Mouse (Mus musculus): ENCODE measurements around the gene Cep70. TPM values are rescaled to one million over a fixed set of nuclear protein-coding genes. Genes with fewer than 3 reads are reported as not detected.

Cep70 gene
- polyA plus RNA-seq (2014; fragmentation: Nextera tagmentation; extraction: Ambion mirVana), result 28.0 and 30.6 TPM in 2 replicates

GRCm38 (mm10) chr9:99243190-99243894 is at the start of gene Cep70:
Cep70 (plus strand) TSS chr9:99243367.
- DNase-seq (ENCODE audit: low spot score), result peak; percentile 95
- Histone ChIP-seq H3K9me3 (ENCODE audit: control insufficient read depth, low read length) (no peaks in the 10 kb centered on the region), H3K9ac (ENCODE audit: low read length) (peak within 1 kb of the TSS; percentile 69), H3K36me3 (ENCODE audit: control insufficient read depth, insufficient read depth, low read length) (peaks cover 5% of the 10 kb centered on the region; the same call in 1 of the 2 replicates), H3K27me3 (replicated peaks; ENCODE audit: control insufficient read depth, insufficient read depth, low read length) (no peaks in the 10 kb centered on the region), H3K4me1 (replicated peaks; ENCODE audit: control insufficient read depth, insufficient read depth, low read length) (no peaks in the 10 kb centered on the region), H3K4me3 (ENCODE audit: low read depth, low read length) (peak within 1 kb of the TSS; percentile 84), H3K4me2 (ENCODE audit: low read length) (peak within 1 kb of the TSS; percentile 71), H3K27ac (ENCODE audit: low read depth) (peak within 1 kb of the TSS; percentile 68)
- peak; percentile 97 for ATAC-seq (replicated peaks; ENCODE audit: low FRiP score, low TSS enrichment, low read depth)
- 0% methylated on average over 65 of the region's 66 CpGs for WGBS

- DNase-seq (ENCODE audit: low spot score) (no peak), ATAC-seq (replicated peaks; ENCODE audit: low FRiP score, low TSS enrichment, low read depth) (no peak)
- no peaks in the 10 kb centered on the region for H3K27me3 ChIP-seq (replicated peaks; ENCODE audit: control insufficient read depth, insufficient read depth, low read length)
- WGBS, result 74% methylated on average over 2 of the region's 2 CpGs
- no peaks in the 10 kb centered on the region for H3K36me3 ChIP-seq (ENCODE audit: control insufficient read depth, insufficient read depth, low read length)
- H3K4me1 ChIP-seq (replicated peaks; ENCODE audit: control insufficient read depth, insufficient read depth, low read length), result no peaks in the 10 kb centered on the region
- H3K4me3 ChIP-seq (ENCODE audit: low read depth, low read length), result no peak overlapping the region
- H3K4me2 ChIP-seq (ENCODE audit: low read length), result no peak overlapping the region
- no peak overlapping the region for H3K9ac ChIP-seq (ENCODE audit: low read length)
- no peaks in the 10 kb centered on the region for H3K9me3 ChIP-seq (ENCODE audit: control insufficient read depth, low read length)
- H3K27ac ChIP-seq (ENCODE audit: low read depth), result no peak overlapping the region
These were observed 30.5 kb upstream of the Cep70 start for GRCm38 (mm10) chr9:99212643-99213042.

- Histone ChIP-seq H3K4me1 (replicated peaks; ENCODE audit: control insufficient read depth, insufficient read depth, low read length) (no peaks in the 10 kb centered on the region), H3K27ac (ENCODE audit: low read depth) (no peak overlapping the region), H3K36me3 (ENCODE audit: control insufficient read depth, insufficient read depth, low read length) (no peaks in the 10 kb centered on the region), H3K9ac (ENCODE audit: low read length) (no peak overlapping the region), H3K9me3 (ENCODE audit: control insufficient read depth, low read length) (no peaks in the 10 kb centered on the region), H3K27me3 (replicated peaks; ENCODE audit: control insufficient read depth, insufficient read depth, low read length) (no peaks in the 10 kb centered on the region), H3K4me3 (ENCODE audit: low read depth, low read length) (no peak overlapping the region), H3K4me2 (ENCODE audit: low read length) (no peak overlapping the region)
- 48% methylated on average over 2 of the region's 2 CpGs for WGBS
- no peak for DNase-seq (ENCODE audit: low spot score)
- ATAC-seq (replicated peaks; ENCODE audit: low FRiP score, low TSS enrichment, low read depth), result no peak
These were observed 27.0 kb upstream of the Cep70 start for GRCm38 (mm10) chr9:99216182-99216581.

DNA sequence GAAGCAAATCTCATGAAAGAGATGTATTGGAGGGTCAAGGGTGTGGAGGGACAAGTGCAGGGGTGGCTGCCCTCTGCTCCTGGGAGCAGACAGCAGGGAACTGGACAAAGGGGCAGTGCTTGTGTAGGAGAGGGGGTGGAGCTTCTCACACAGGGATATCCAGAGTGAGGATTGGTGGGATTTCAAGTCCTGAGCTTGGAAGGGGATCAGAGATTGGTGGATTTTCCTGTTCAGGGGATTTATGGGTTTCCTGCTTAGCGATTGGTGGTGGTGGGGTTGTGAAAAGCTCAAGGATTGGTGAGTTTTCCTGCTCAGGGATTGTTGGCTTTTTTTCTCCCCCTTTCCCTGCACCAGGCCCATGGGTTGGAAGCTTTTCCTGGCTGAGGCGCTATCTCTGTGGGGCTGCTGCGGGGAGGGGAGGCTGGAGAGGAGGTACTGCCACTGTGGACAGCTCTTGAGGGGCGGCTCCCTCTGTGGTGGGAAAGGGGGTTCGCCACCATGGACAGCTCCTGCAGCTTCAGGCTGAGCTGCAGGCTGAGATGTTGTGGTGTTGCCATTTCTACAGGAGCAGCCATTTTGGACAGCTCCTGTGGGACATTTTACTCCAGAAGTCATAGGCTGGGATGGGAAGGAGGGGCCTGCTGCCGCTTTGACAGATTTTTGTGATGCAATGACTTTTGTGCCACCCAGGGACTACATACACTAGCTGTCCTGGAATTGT is 25.0 kb upstream of the Cep70 start:
- no peaks in the 10 kb centered on the region for H3K27me3 ChIP-seq (replicated peaks; ENCODE audit: control insufficient read depth, insufficient read depth, low read length)
- ATAC-seq (replicated peaks; ENCODE audit: low FRiP score, low TSS enrichment, low read depth) (peak; percentile 83), DNase-seq (ENCODE audit: low spot score) (peak; percentile 87)
- H3K4me1 ChIP-seq (replicated peaks; ENCODE audit: control insufficient read depth, insufficient read depth, low read length), result no peaks in the 10 kb centered on the region
- no peaks in the 10 kb centered on the region for H3K9me3 ChIP-seq (ENCODE audit: control insufficient read depth, low read length)
- H3K9ac ChIP-seq (ENCODE audit: low read length), result no peak overlapping the region
- no peak overlapping the region for H3K27ac ChIP-seq (ENCODE audit: low read depth)
- H3K36me3 ChIP-seq (ENCODE audit: control insufficient read depth, insufficient read depth, low read length), result no peaks in the 10 kb centered on the region
- 18% methylated on average over 6 of the region's 6 CpGs for WGBS
- no peak overlapping the region for H3K4me2 ChIP-seq (ENCODE audit: low read length)
- no peak overlapping the region for H3K4me3 ChIP-seq (ENCODE audit: low read depth, low read length)

DNA sequence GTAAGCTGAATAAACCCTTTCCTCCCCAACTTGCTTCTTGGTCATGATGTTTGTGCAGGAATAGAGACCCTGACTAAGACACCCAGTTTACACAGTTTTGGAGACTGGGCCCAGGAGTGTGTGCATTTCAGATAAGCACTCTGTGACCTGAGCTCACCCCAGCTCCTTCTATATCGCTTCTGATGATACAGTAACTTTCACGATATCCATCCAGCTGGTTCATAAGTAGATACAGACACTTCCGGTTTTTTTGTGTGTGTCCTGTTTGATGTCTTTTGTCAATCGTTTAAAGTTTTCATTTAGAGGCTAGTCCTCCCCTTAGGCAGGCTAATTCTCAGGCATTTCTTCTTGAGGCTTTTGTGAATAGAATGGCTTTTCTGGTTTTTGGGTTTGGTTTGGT is 21.5 kb upstream of the Cep70 start:
- no peak overlapping the region for H3K4me2 ChIP-seq (ENCODE audit: low read length)
- no peaks in the 10 kb centered on the region for H3K36me3 ChIP-seq (ENCODE audit: control insufficient read depth, insufficient read depth, low read length)
- no peaks in the 10 kb centered on the region for H3K27me3 ChIP-seq (replicated peaks; ENCODE audit: control insufficient read depth, insufficient read depth, low read length)
- H3K4me3 ChIP-seq (ENCODE audit: low read depth, low read length), result no peak overlapping the region
- H3K9ac ChIP-seq (ENCODE audit: low read length), result no peak overlapping the region
- 87% methylated on average over 4 of the region's 4 CpGs for WGBS
- H3K4me1 ChIP-seq (replicated peaks; ENCODE audit: control insufficient read depth, insufficient read depth, low read length), result no peaks in the 10 kb centered on the region
- no peak for DNase-seq (ENCODE audit: low spot score)
- H3K27ac ChIP-seq (ENCODE audit: low read depth), result no peak overlapping the region
- ATAC-seq (replicated peaks; ENCODE audit: low FRiP score, low TSS enrichment, low read depth), result no peak
- H3K9me3 ChIP-seq (ENCODE audit: control insufficient read depth, low read length), result no peaks in the 10 kb centered on the region

DNA sequence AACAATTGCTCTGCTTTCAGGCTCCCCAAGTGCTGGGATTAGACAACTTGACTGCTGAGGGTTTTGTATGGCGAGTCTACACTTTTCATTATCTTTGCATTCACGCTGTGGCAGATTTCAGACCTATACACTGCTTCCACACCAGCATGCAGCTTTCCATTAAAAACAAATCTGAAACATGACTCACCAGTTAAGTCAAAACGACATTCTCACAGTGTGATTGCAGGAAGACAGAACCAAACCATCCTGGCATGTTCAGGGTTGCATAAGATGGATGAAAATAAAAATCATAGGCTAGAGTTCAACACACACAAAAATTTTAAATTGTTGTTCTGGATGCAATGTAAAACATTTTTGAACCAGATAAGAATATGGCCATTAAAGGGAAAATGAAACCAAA is 18.6 kb upstream of the Cep70 start:
- Histone ChIP-seq H3K36me3 (ENCODE audit: control insufficient read depth, insufficient read depth, low read length) (no peaks in the 10 kb centered on the region), H3K4me3 (ENCODE audit: low read depth, low read length) (no peak overlapping the region)
- WGBS, result 70% methylated on average over 3 of the region's 3 CpGs

DNA sequence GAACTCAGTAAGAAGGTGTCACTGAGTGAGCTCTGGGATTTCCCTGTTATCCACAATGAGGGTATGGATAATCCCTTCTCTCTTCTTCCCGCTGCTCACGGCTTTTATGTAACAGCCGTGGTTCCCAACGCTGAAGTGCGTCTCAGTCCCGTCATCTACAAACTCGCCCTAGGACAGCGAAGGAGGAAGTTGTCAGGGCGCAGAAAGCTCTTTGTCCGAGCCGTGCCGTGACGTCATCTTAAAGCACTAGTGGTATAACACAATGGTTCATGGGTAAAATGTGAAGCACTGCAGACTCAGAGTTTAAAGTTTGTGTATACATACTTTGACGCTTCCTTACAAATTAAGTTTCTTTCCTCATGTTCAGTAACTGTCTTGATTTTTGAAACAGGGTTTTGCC is 13.7 kb upstream of the Cep70 start:
- ATAC-seq (replicated peaks; ENCODE audit: low FRiP score, low TSS enrichment, low read depth), result no peak
- H3K4me2 ChIP-seq (ENCODE audit: low read length), result no peak overlapping the region
- H3K27ac ChIP-seq (ENCODE audit: low read depth), result no peak overlapping the region
- WGBS, result 84% methylated on average over 14 of the region's 14 CpGs
- DNase-seq (ENCODE audit: low spot score), result no peak
- no peaks in the 10 kb centered on the region for H3K4me1 ChIP-seq (replicated peaks; ENCODE audit: control insufficient read depth, insufficient read depth, low read length)
- H3K36me3 ChIP-seq (ENCODE audit: control insufficient read depth, insufficient read depth, low read length), result no peaks in the 10 kb centered on the region
- H3K4me3 ChIP-seq (ENCODE audit: low read depth, low read length), result no peak overlapping the region
- no peaks in the 10 kb centered on the region for H3K9me3 ChIP-seq (ENCODE audit: control insufficient read depth, low read length)
- no peaks in the 10 kb centered on the region for H3K27me3 ChIP-seq (replicated peaks; ENCODE audit: control insufficient read depth, insufficient read depth, low read length)
- no peak overlapping the region for H3K9ac ChIP-seq (ENCODE audit: low read length)

More for the DNA sequence above, 18.6 kb upstream of the Cep70 start:
- Histone ChIP-seq H3K27me3 (replicated peaks; ENCODE audit: control insufficient read depth, insufficient read depth, low read length) (no peaks in the 10 kb centered on the region), H3K9ac (ENCODE audit: low read length) (no peak overlapping the region), H3K27ac (ENCODE audit: low read depth) (no peak overlapping the region), H3K4me2 (ENCODE audit: low read length) (no peak overlapping the region), H3K4me1 (replicated peaks; ENCODE audit: control insufficient read depth, insufficient read depth, low read length) (no peaks in the 10 kb centered on the region), H3K9me3 (ENCODE audit: control insufficient read depth, low read length) (no peaks in the 10 kb centered on the region)
- DNase-seq (ENCODE audit: low spot score), result no peak
- no peak for ATAC-seq (replicated peaks; ENCODE audit: low FRiP score, low TSS enrichment, low read depth)

- H3K9ac ChIP-seq (ENCODE audit: low read length), result no peak within 1 kb of the TSS
- WGBS, result 86% methylated on average over 14 of the region's 14 CpGs
These were observed 6.0 kb upstream of the Cep70 start, which contains the start of gene Faiml for GRCm38 (mm10) chr9:99237139-99237538. Faiml (minus strand) TSS chr9:99237239.

More at GRCm38 (mm10) chr9:99237139-99237538, 6.0 kb upstream of the Cep70 start, which contains the start of gene Faiml:
- H3K36me3 ChIP-seq (ENCODE audit: control insufficient read depth, insufficient read depth, low read length), result no peaks in the 10 kb centered on the region
- ATAC-seq (replicated peaks; ENCODE audit: low FRiP score, low TSS enrichment, low read depth) (no peak), DNase-seq (ENCODE audit: low spot score) (no peak)
- no peaks in the 10 kb centered on the region for H3K9me3 ChIP-seq (ENCODE audit: control insufficient read depth, low read length)
- H3K27me3 ChIP-seq (replicated peaks; ENCODE audit: control insufficient read depth, insufficient read depth, low read length), result no peaks in the 10 kb centered on the region
- H3K4me1 ChIP-seq (replicated peaks; ENCODE audit: control insufficient read depth, insufficient read depth, low read length), result no peaks in the 10 kb centered on the region
- no peak within 1 kb of the TSS for H3K27ac ChIP-seq (ENCODE audit: low read depth)
- no peak within 1 kb of the TSS for H3K4me3 ChIP-seq (ENCODE audit: low read depth, low read length)
- H3K4me2 ChIP-seq (ENCODE audit: low read length), result no peak within 1 kb of the TSS

Data from intestine, embryonic 14.5 days (tissue).